Mouse (Mus musculus) monocyte, adult 2 months (primary cell): ENCODE data around the gene P2ry13.

Source experiments
- DNase-seq, 2 experiments: peaks; one replicate each; pipeline ENCODE4 v3.0.0; 2022; ENCODE audit warnings: low spot score in 2 of 2, low read depth in 1 of 2

Gene P2ry13

GRCm38 (mm10) chr3:59210727-59211126, at the start of gene P2ry13:
Gene P2ry13 (minus strand): TSS chr3:59210882.
- DNase-seq = no peak

GRCm38 (mm10) chr3:59257740-59258664, 47.3 kb upstream of the P2ry13 start:
- DNase-seq = no peak

DNA sequence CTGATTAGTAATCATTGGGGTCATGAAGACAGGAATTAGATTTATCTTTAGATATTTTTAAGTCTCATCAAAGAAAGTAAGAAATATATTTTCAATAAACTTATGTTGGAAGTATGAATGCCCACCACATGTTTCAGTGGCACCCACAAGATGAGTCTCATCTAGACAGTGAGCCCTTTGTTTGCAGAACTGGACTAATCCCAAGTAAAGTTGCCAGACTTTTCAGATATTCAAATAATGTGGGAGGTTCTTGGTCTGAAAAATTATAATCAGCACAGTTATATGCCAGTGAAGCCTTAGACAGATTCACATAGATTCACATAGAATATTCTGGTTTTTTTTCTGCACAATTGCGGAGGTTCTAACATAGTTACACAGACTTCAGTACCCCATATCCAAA, 39.8 kb upstream of the P2ry13 start:
- no peak for DNase-seq

GRCm38 (mm10) chr3:59248031-59248430, 37.3 kb upstream of the P2ry13 start:
- DNase-seq = no peak

GRCm38 (mm10) chr3:59243384-59243783, 32.7 kb upstream of the P2ry13 start:
- no peak for DNase-seq

- no peak for DNase-seq
Observed at GRCm38 (mm10) chr3:59234878-59235277, 24.2 kb upstream of the P2ry13 start.

DNA sequence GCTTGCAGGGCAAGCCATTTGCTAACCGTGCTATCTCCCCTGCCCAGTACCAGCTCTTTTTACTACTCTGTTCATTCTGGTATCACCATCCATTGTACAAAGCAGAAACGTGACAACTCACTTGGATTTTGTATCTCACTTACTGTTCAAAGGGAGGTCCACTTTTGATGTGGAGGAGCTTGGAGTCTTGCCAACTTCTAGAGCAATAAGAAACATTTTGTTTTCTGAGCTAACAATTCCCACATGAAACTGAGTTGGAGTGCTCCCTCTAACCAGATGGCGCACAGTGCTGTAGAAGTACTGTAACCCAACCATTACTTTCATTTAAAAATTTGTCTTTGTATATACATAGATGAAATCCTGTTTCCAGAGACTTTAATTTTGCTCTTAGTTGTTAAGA, 20.2 kb upstream of the P2ry13 start:
- no peak for DNase-seq

- peak; percentile 54 to 58 for DNase-seq
Observed at GRCm38 (mm10) chr3:59228730-59229551, 18.3 kb upstream of the P2ry13 start.

GRCm38 (mm10) chr3:59227696-59228095, 17.0 kb upstream of the P2ry13 start:
- DNase-seq = no peak

- DNase-seq = no peak
Observed at GRCm38 (mm10) chr3:59225411-59225810, 14.7 kb upstream of the P2ry13 start.

- no peak for DNase-seq
Observed at GRCm38 (mm10) chr3:59222303-59222702, 11.6 kb upstream of the P2ry13 start.

GRCm38 (mm10) chr3:59219326-59219725, 8.6 kb upstream of the P2ry13 start:
- DNase-seq = no peak

GRCm38 (mm10) chr3:59217211-59217610, 6.5 kb upstream of the P2ry13 start:
- DNase-seq = no peak

DNA sequence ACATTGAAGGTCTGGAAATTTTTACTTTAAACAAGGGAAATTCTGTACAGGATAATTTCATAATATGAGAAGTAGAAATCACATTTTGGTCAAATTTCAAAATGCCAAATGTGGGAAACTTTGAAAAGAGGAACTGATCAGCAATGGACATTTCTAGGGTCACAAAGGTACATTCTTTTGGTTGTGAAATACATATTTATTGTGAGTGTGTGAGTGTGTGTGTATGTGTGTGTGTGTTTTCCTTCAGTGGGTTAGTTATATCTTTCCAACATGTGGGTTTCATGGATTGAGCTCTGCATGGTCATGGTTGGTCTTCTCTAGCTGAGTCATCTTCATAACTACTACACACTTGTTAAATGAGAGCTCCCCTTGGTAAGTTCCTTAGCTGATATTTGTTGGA, 1.7 kb upstream of the P2ry13 start:
- DNase-seq = no peak

DNA sequence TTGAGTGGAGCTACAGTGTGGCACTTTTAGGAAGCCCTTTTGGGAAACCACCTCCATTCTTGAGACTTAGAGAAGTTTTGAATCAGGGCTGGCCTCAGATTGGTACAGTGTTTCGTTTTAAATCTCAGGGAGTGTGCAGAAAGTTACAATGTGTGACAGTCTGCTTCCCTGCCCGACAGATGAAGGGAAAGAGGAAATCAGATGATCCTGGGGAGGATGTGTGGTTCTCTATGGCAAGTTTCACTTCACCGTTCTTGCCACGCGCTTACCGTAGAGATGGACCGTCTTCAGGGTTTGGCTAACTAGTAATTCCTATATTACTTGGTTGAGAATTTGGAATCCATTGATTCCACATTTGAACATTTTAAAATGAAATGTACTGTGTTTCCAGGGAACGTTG, 1.1 kb upstream of the P2ry13 start:
- DNase-seq = peak; percentile 34 to 40

- no peak for DNase-seq
Observed at GRCm38 (mm10) chr3:59210089-59210488, 593 bp downstream of the P2ry13 start.

- no peak for DNase-seq
Observed at GRCm38 (mm10) chr3:59208650-59209548, 1.8 kb downstream of the P2ry13 start.

DNA sequence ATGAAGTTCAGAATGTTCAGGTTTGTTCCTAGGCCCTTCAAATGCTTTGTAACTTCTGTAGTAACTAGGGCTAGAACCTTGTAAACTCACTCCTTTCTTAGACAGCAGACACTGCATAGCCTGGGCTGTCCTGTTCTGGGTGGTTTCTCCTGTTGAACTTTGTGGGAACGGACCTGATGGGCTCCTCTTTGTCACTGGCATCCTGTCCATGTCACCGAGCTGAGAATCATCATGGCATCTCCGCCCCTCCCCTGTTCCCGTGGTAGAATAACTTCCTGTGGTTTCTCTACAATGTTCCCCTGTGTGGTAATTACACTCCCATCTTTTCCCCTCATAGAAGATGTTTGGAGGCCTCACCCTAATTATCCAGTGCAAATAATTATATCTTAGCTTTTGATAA, 4.7 kb downstream of the P2ry13 start:
- DNase-seq = no peak

DNA sequence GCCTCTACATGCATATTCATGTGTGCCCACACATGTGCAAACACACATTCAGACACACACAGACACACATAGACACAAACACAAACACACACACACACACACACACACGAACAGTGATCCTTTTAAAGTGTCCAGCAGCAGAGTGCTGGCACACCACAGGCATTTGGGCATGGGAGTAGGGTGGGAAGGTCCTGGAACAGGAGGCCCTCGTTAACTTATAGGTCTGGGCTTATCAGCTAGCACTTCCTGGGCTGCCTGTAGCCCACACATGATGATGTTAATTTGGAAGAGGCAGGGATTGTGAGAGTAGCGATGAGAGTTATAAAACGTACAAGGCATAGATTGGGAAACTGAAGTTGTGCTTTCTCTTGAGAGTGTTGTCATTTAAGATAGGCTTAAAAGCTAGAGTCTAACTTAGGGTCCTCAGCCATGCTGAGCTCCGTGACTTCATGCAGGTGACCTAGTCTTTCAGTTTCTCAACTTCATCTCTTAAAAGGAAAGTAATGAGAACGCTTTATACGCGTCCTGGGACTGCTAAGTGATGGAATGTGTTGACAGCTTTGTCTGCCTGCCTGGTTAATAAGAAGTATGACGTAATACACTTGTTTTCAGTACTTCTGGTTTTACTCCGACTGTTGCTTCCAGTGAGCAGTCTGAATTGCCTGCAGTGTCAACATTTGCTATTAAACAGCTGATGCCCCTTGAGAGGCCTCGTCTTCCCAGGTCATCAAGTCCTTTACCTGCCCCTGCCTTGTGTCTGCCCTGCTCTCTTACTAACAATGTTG, 5.8 kb downstream of the P2ry13 start:
- no peak for DNase-seq

DNA sequence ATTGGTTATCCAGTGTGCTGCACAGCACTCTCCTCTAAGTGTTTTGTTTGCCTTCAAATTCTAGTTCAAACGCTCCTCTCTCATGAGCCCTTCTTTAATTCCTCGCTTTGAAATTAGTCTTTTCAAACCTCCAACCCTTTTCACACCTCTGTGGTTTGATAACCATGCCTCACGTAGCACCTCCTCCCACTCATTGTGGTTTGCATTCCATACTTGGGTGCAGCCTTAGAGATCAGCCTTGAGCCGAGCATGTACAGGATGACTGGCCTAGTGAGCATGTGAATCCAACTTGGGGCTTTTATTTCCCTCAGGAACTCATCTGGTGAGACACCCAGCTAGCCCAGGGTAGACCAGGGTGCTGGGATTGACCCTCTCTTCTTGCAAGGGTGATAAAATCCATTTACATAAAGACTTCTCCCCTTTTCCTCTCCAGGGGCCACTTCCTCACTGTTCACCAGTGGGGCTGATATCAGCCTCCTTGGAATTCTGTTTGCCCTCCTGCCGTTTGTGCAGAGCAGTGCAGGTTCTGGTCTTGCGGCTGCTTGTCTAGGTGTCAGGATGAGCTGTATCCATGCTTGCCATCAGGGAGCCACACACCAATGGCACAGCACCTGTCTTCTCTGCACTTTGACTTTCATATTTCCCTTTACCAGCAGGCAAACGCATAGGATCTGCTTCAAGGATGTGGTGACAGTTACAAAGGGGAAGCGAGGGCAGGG, 6.7 kb downstream of the P2ry13 start:
- no peak for DNase-seq
